Mouse (Mus musculus) adrenal gland, postnatal 25 days (tissue): ENCODE data around the gene A430005L14Rik. TPM values are rescaled to one million over a fixed set of nuclear protein-coding genes. Genes with fewer than 3 reads are reported as not detected.

Experiments used
- DNase-seq: peaks from one replicate; pipeline ENCODE4 v3.0.0; 2021; ENCODE audit warnings: mixed read lengths
- total RNA-seq: library from RNA; stranded (reverse); gene quantifications from 2 replicates; pipeline ENCODE4 v1.2.3, GENCODE M21; 2021

Gene A430005L14Rik
- total RNA-seq, 1 experiment from 2014 or later: 21.2 TPM

- DNase-seq: peak; percentile 95
Measured at GRCm38 (mm10) chr4:153974431-153975291, 17.6 kb downstream of the A430005L14Rik start, which contains the start of the genes Dffb and Cep104. Gene Dffb, minus strand, starts transcription at chr4:153975126. Gene Cep104, plus strand, starts transcription at chr4:153975194.

- no peak for DNase-seq
Measured at GRCm38 (mm10) chr4:153975292-153975662, 18.2 kb downstream of the A430005L14Rik start.

GRCm38 (mm10) chr4:153975768-153976167 is 18.7 kb downstream of the A430005L14Rik start:
- DNase-seq: no peak

- DNase-seq: no peak
Measured at GRCm38 (mm10) chr4:153979243-153979642, 22.2 kb downstream of the A430005L14Rik start.

- DNase-seq: no peak
Measured at GRCm38 (mm10) chr4:153980470-153980869, 23.4 kb downstream of the A430005L14Rik start.

GRCm38 (mm10) chr4:153992715-153993114 is 35.7 kb downstream of the A430005L14Rik start:
- DNase-seq: peak; percentile 17

- no peak for DNase-seq
Measured at GRCm38 (mm10) chr4:153993505-153993904, 36.5 kb downstream of the A430005L14Rik start.

GRCm38 (mm10) chr4:154005488-154005887 is 48.5 kb downstream of the A430005L14Rik start:
- no peak for DNase-seq

GRCm38 (mm10) chr4:154006264-154006663 is 49.2 kb downstream of the A430005L14Rik start:
- DNase-seq: no peak

- DNase-seq: peak; percentile 33
Measured at GRCm38 (mm10) chr4:154007759-154008158, 50.7 kb downstream of the A430005L14Rik start.

GRCm38 (mm10) chr4:154010907-154011645 is 54.0 kb downstream of the A430005L14Rik start:
- DNase-seq: no peak

Other genes starting within 250 kb of the A430005L14Rik start
- 3.8 and 9.4 TPM in 2 replicates for gene Dffb, start 17.9 kb downstream of the A430005L14Rik start, total RNA-seq
- gene Cep104, start 18.0 kb downstream of the A430005L14Rik start, total RNA-seq: 29.1 and 31.1 TPM in 2 replicates
- gene Lrrc47, start 54.5 kb downstream of the A430005L14Rik start, total RNA-seq: 54.7 and 56.0 TPM in 2 replicates
- gene Smim1, start 69.0 kb downstream of the A430005L14Rik start, total RNA-seq: 31.3 and 64.1 TPM in 2 replicates
- not detected in 2 replicates for gene Ccdc27, start 85.4 kb downstream of the A430005L14Rik start, total RNA-seq
- gene Trp73, start 183.0 kb downstream of the A430005L14Rik start, total RNA-seq: not detected in 2 replicates
- gene Wrap73, start 185.1 kb downstream of the A430005L14Rik start, total RNA-seq: 16.1 and 21.1 TPM in 2 replicates
- gene Tprgl, start 203.4 kb downstream of the A430005L14Rik start, total RNA-seq: 143 and 163 TPM in 2 replicates
- 1.9 and 2.2 TPM in 2 replicates for gene Megf6, start 213.5 kb downstream of the A430005L14Rik start, total RNA-seq